Mouse (Mus musculus) forebrain, embryonic 11.5 days (tissue): ENCODE results near the gene Oasl1. TPM values are rescaled to one million over a fixed set of nuclear protein-coding genes. Genes with fewer than 3 reads are reported as not detected.
A peak's percentile ranks its signal among the peaks of the same experiment; 100 is the strongest.
"Not testable (repeated sequence)": the region's sequence is repeated elsewhere in the genome, so short reads cannot be mapped to it uniquely, and the experiment has no call there.

Experiments used
- ATAC-seq: fragments of 200-750 bp; cut with Nextera tagmentation; replicated peaks from 2 replicates; pipeline ENCODE4 v1.8.0; 2017; ENCODE audit warnings: moderate TSS enrichment; ENCODE audit not compliant: low FRiP score
- DNase-seq: peaks from one replicate; pipeline ENCODE4 v3.0.0-alpha.2; 2017; ENCODE audit warnings: low spot score
- H3K27ac ChIP-seq: fragments of 300-500 bp; sonication (generic); 2 replicates; pipeline ENCODE4 v1.5.1; 2014; ENCODE audit warnings: low read depth, low read length
- H3K27me3 ChIP-seq: fragments of 300-500 bp; sonication (generic); 2 replicates; pipeline ENCODE4 v1.6.1; 2014; ENCODE audit warnings: mild to moderate bottlenecking, low read length, mixed read lengths; ENCODE audit not compliant: control insufficient read depth, insufficient read depth
- H3K36me3 ChIP-seq: fragments of 300-500 bp; sonication (generic); 2 replicates; pipeline ENCODE4 v1.6.1; 2014; ENCODE audit warnings: mild to moderate bottlenecking, low read length, moderate library complexity, mixed read lengths; ENCODE audit not compliant: control insufficient read depth, insufficient read depth
- H3K4me1 ChIP-seq: fragments of 300-500 bp; sonication (generic); replicated peaks from 2 replicates; pipeline ENCODE4 v1.6.1; 2014; ENCODE audit warnings: low read length, mixed read lengths; ENCODE audit not compliant: control insufficient read depth, insufficient read depth
- H3K4me2 ChIP-seq: fragments of 300-500 bp; sonication (generic); 2 replicates; pipeline ENCODE4 v1.6.1; 2014; ENCODE audit warnings: low read depth, mild to moderate bottlenecking, low read length, moderate library complexity, mixed read lengths; ENCODE audit not compliant: severe bottlenecking
- H3K4me3 ChIP-seq: fragments of 300-500 bp; sonication (generic); 2 replicates; pipeline ENCODE4 v1.5.1; 2014; ENCODE audit warnings: low read depth, low read length
- H3K9ac ChIP-seq: fragments of 300-500 bp; sonication (generic); 2 replicates; pipeline ENCODE4 v1.6.1; 2014; ENCODE audit warnings: low read length
- H3K9me3 ChIP-seq: fragments of 300-500 bp; sonication (generic); 2 replicates; pipeline ENCODE4 v1.6.1; 2016; ENCODE audit warnings: low read length, mixed read lengths; ENCODE audit not compliant: control insufficient read depth
- WGBS: fragments of 180-500 bp; shearing (Covaris S2); extraction: QIAGEN DNeasy Blood & Tissue Kit; methylation state at CpG from one replicate; pipeline ENCODE4 v1.1.7; 2014; 5-methylcytosine and 5-hydroxymethylcytosine counted together
- polyA plus RNA-seq: library from polyadenylated mRNA; unstranded; fragments of >200 nt; fragmentation: Nextera tagmentation; extraction: Ambion mirVana; gene quantifications from 2 replicates; pipeline ENCODE4 v1.2.1, GENCODE M21; 2014

The Oasl1 gene
- polyA plus RNA-seq: 0.20 TPM in 1 of 2 replicates, not detected in the other

DNA sequence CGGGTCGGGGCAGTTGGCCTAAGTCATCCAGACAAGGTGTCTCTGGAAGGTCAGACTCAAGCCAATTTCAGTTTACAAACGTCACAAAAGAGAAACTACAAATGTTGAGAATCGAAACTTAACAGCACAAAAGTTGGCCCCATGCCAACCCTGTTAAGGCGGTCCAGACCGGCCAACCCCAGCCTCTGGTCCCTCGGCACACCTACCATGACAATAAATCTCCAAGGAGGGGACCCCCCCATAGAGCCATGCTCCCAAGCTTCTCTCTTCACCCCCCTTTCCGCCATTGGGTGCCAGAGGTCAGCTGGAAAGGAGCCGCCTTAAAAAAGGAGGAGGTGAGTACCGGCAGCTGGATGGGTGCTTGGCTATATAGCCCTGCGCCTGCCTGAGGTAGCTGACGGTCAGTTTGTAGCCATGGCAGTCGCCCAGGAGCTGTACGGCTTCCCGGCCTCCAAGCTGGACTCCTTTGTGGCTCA lies at the start of gene Oasl1:
TSS of gene Oasl1 (plus strand) at position 243 of the 476 bp plus-strand sequence.
- Histone ChIP-seq H3K9me3 (no peaks in the 10 kb centered on the region), H3K27me3 (no peaks in the 10 kb centered on the region), H3K36me3 (no peaks in the 10 kb centered on the region), H3K4me3 (no peak within 1 kb of the TSS), H3K27ac (no peak within 1 kb of the TSS), H3K4me1 (no peaks in the 10 kb centered on the region), H3K9ac (no peak within 1 kb of the TSS), H3K4me2 (no peak within 1 kb of the TSS)
- DNase-seq (no peak), ATAC-seq (no peak)
- WGBS: 70% methylated on average over 15 of the region's 15 CpGs

DNA sequence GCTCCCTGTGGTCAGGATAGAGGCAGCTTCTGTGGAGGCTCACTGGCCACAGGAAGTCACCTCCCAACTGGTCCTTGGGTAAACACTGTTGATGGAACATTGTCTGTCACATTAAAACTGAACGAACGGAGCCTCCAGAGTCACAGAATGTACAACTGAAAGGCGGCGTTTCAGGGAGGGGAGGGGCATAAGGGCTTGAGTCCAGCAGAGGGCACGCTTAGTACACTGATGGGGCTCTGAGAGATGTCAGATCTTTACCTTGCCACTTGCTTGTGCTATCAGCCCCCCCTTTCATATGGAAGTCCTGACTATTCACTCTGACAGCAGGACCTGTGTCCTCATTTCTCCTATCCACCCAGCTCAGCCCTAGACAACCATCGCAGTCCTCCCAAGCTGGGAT lies 47.2 kb upstream of the Oasl1 start:
- Histone ChIP-seq H3K36me3 (no peaks in the 10 kb centered on the region), H3K27ac (no peak overlapping the region), H3K9me3 (no peaks in the 10 kb centered on the region), H3K4me2 (no peak overlapping the region), H3K4me3 (no peak overlapping the region), H3K27me3 (no peaks in the 10 kb centered on the region), H3K9ac (peak overlapping the region; percentile 12; the same call in 1 of the 2 replicates), H3K4me1 (peaks cover 8% of the 10 kb centered on the region)
- ATAC-seq: no peak
- 60% methylated on average over 6 of the region's 6 CpGs for WGBS
- DNase-seq: no peak

DNA sequence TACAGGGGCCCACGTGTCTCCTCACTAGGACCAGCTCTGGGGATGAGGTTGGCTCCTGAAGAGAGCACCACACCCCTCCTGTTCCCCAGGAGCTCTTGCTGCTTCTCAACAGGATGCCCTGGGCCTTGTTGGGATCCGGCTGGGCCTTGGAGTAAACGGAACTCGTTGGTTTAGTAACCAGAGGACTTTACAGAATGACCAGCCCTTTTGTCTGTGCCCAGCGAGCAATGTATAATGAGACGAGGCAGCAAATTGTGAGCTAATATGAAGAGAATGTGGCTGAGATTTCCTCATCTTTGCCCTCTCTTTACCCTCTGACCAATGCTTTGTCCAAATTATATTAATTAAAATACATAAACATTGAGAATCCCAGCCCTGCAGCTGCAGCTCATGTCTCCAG lies 46.7 kb upstream of the Oasl1 start:
- Histone ChIP-seq H3K27ac (no peak overlapping the region), H3K9ac (peak overlapping the region; percentile 12; the same call in 1 of the 2 replicates), H3K9me3 (no peaks in the 10 kb centered on the region), H3K4me2 (no peak overlapping the region), H3K27me3 (no peaks in the 10 kb centered on the region), H3K4me1 (peaks cover 8% of the 10 kb centered on the region), H3K36me3 (no peaks in the 10 kb centered on the region), H3K4me3 (no peak overlapping the region)
- DNase-seq (peak; percentile 53), ATAC-seq (no peak)
- 9% methylated on average over 6 of the region's 6 CpGs for WGBS

DNA sequence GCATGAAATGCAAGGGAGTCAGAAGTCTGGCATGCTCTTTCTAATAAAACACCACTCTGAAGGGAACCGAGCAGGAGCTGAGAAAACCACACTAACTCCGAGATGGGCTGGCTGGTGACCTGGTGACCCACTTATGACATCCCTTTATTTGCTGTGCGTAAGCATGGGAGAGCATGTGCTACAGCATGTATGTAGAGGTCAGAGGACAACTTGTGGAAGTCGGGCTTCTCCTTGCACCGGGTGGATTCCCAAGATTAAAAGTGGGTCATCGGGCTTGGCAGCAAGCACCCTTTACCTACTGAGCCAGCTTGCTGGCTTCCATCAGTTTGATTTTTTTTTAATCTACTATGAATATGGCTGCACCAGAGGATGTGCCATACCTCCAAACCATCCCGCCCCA lies 45.6 kb upstream of the Oasl1 start:
- Histone ChIP-seq H3K9ac (no peak overlapping the region), H3K4me3 (no peak overlapping the region), H3K27ac (no peak overlapping the region), H3K27me3 (no peaks in the 10 kb centered on the region), H3K4me1 (peaks cover 8% of the 10 kb centered on the region), H3K36me3 (no peaks in the 10 kb centered on the region), H3K9me3 (no peaks in the 10 kb centered on the region), H3K4me2 (no peak overlapping the region)
- no peak for DNase-seq
- WGBS: 69% methylated on average over 7 of the region's 7 CpGs
- ATAC-seq: no peak

DNA sequence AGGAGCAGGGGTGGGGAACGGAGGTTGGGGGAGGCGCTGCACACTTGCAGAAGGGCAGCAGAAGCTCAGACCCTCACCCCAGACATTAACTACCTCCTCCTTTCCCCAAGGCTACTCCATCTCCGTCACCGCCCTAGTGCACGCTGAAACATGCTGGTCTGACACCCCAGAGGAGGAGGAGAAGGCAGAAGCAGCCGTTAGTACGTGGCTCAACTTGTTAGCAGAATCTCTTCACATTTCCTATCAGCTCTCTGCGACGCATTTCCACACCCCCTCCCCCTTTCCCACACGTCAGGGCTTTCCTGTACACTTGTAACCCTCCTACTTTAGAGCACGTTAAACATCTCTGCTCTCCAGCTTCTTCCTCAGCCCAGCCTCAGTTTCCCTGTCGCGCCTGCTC lies 43.6 kb upstream of the Oasl1 start:
- Histone ChIP-seq H3K27me3 (no peaks in the 10 kb centered on the region), H3K9me3 (no peaks in the 10 kb centered on the region), H3K9ac (no peak overlapping the region), H3K4me3 (no peak overlapping the region), H3K27ac (no peak overlapping the region), H3K4me1 (peaks cover 8% of the 10 kb centered on the region), H3K36me3 (no peaks in the 10 kb centered on the region), H3K4me2 (no peak overlapping the region)
- DNase-seq: no peak
- no peak for ATAC-seq
- WGBS: 73% methylated on average over 13 of the region's 13 CpGs

DNA sequence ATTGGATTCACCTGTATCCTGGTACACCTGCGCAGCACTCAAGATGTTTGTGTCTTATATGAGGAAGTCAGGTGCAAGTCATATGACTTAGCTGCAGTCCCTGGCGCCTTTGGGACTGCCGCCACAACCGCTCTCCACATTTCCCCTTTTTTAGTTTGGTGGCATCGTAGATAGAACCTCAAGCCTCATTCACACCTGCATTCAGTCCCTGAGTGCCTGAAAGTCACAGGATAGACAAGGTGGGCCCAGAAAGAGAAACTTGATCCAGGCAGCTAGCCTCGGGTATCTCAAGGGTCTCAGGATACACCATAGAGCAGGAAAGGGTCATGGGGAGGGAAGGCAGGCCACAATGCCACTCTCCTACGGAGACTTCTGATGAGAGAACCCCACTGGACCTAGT lies 40.7 kb upstream of the Oasl1 start:
- not testable (repeated sequence) for H3K27me3 ChIP-seq, H3K4me2 ChIP-seq, H3K4me1 ChIP-seq, H3K27ac ChIP-seq, H3K36me3 ChIP-seq, ATAC-seq, H3K9me3 ChIP-seq, H3K4me3 ChIP-seq, H3K9ac ChIP-seq, DNase-seq
- whole genome bisulfite sequencing: 83% methylated on average over 6 of the region's 7 CpGs

DNA sequence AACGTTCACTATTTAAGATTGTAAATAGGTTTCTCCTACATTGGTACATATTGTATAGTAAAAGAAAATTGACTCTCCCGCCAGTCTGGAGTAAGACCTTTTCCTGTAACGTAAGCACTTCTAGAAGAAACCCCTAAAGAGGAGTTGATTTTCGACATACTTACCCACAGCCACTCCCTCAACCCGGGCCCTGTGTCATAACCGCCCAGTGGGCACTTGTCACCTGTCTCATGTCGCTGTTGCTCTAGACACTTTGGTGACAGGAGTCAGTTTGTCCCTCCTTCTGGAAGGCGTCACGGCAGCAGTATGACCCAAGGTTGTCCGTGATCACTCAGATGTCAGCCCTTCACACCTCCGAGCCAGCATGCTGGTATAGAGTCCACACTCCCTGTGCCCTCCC lies 40.0 kb upstream of the Oasl1 start:
- ATAC-seq: no peak
- Histone ChIP-seq H3K9me3 (no peaks in the 10 kb centered on the region), H3K9ac (no peak overlapping the region), H3K27ac (no peak overlapping the region), H3K4me2 (no peak overlapping the region), H3K4me3 (no peak overlapping the region), H3K36me3 (no peaks in the 10 kb centered on the region), H3K4me1 (peaks cover 1% of the 10 kb centered on the region), H3K27me3 (no peaks in the 10 kb centered on the region)
- DNase-seq: no peak
- 91% methylated on average over 11 of the region's 11 CpGs for WGBS

DNA sequence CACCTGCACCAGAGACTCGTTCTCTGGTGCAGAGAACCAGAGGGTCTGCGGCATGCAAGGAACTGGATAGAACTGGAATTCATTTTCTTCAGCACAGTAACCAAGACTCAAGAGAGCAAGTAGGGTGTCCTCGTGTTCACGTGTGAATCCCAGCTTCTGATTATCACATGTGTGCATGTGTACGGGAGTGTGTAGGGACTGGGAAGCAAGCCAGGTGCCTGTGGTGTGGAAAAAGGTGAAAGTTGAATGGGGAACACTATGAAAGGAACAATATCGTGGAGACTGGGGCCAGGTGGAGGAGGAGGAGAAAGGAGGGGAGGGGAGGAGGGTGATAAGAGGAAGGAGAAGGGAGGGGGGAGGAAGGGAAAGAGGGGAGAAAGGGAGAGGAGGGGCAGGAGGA lies 36.2 kb upstream of the Oasl1 start:
- H3K9ac ChIP-seq: no peak overlapping the region
- no peaks in the 10 kb centered on the region for H3K36me3 ChIP-seq
- ATAC-seq (no peak), DNase-seq (no peak)
- H3K4me1 ChIP-seq: no peaks in the 10 kb centered on the region
- H3K9me3 ChIP-seq: no peaks in the 10 kb centered on the region
- H3K4me3 ChIP-seq: no peak overlapping the region
- H3K27ac ChIP-seq: no peak overlapping the region
- H3K27me3 ChIP-seq: no peaks in the 10 kb centered on the region
- WGBS: 86% methylated on average over 6 of the region's 6 CpGs
- no peak overlapping the region for H3K4me2 ChIP-seq

DNA sequence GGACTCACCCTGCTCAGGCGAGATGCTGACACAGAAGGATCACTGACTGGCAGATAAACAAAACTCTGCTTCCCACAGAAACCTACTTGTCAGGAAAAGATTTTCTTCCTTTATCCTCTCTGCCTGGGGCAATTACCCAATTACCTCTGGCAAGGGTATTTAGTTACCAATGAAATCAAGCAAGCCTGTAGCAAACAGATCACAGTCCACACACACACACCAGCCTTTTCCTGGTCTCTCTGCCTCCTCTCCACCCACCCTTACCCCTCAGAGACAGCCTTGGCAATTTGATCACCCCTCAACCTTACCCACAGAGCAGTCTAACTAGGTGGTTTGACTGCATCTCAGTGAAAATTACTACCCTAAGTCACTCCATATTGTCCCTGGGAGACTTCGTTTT lies 34.0 kb upstream of the Oasl1 start:
- no peak overlapping the region for H3K9ac ChIP-seq
- no peak for DNase-seq
- no peaks in the 10 kb centered on the region for H3K4me1 ChIP-seq
- no peak overlapping the region for H3K27ac ChIP-seq
- no peak overlapping the region for H3K4me2 ChIP-seq
- no peaks in the 10 kb centered on the region for H3K9me3 ChIP-seq
- 80% methylated on average over 2 of the region's 2 CpGs for WGBS
- no peak overlapping the region for H3K4me3 ChIP-seq
- H3K36me3 ChIP-seq: no peaks in the 10 kb centered on the region
- H3K27me3 ChIP-seq: no peaks in the 10 kb centered on the region
- no peak for ATAC-seq
